Mouse (Mus musculus) stomach, postnatal 0 days (tissue): ENCODE data around the gene Son. TPM values are rescaled to one million over a fixed set of nuclear protein-coding genes. Genes with fewer than 3 reads are reported as not detected.

Experiments
- ATAC-seq: fragments of 200-750 bp; cut with Nextera tagmentation; 2 replicates; pipeline ENCODE4 v1.8.0; 2017; ENCODE audit not compliant: low FRiP score, low TSS enrichment
- DNase-seq: peaks from one replicate; pipeline ENCODE4 v3.0.0-alpha.2; 2016; ENCODE audit warnings: low spot score
- H3K27ac ChIP-seq: fragments of 300-500 bp; sonication (generic); replicated peaks from 2 replicates; pipeline ENCODE4 v1.5.1; 2014; ENCODE audit warnings: mild to moderate bottlenecking, control low read depth
- H3K27me3 ChIP-seq: fragments of 300-500 bp; sonication (generic); 2 replicates; pipeline ENCODE4 v1.6.1; 2014; ENCODE audit warnings: low read length; ENCODE audit not compliant: control insufficient read depth, insufficient read depth
- H3K36me3 ChIP-seq: fragments of 300-500 bp; sonication (generic); 2 replicates; pipeline ENCODE4 v1.6.1; 2014; ENCODE audit warnings: low read length, mixed read lengths; ENCODE audit not compliant: control insufficient read depth, insufficient read depth
- H3K4me1 ChIP-seq: fragments of 300-500 bp; sonication (generic); replicated peaks from 2 replicates; pipeline ENCODE4 v1.6.1; 2014; ENCODE audit warnings: antibody characterized with exemption; ENCODE audit not compliant: control insufficient read depth, insufficient read depth
- H3K4me2 ChIP-seq: fragments of 300-500 bp; sonication (generic); replicated peaks from 2 replicates; pipeline ENCODE4 v1.6.1; 2014; ENCODE audit warnings: low read depth, mild to moderate bottlenecking, control low read depth, moderate library complexity
- H3K4me3 ChIP-seq: fragments of 300-500 bp; sonication (generic); 2 replicates; pipeline ENCODE4 v1.5.1; 2014; ENCODE audit warnings: low read depth, low read length, control low read depth
- H3K9ac ChIP-seq: fragments of 300-500 bp; sonication (generic); 2 replicates; pipeline ENCODE4 v1.6.1; 2014; ENCODE audit warnings: mild to moderate bottlenecking, low read length, control low read depth, mixed read lengths
- H3K9me3 ChIP-seq: fragments of 300-500 bp; sonication (generic); 2 replicates; pipeline ENCODE4 v1.6.1; 2016; ENCODE audit warnings: low read length; ENCODE audit not compliant: control insufficient read depth
- CTCF ChIP-seq: IDR thresholded peaks from 2 replicates; pipeline ENCODE4 v1.5.1; 2016; ENCODE audit warnings: antibody characterized with exemption, low read depth, mild to moderate bottlenecking, moderate library complexity
- EP300 ChIP-seq: optimal IDR thresholded peaks from 2 replicates; pipeline ENCODE3; 2016; ENCODE audit warnings: antibody characterized with exemption
- WGBS: fragments of 180-500 bp; shearing (Covaris S2); extraction: QIAGEN DNeasy Blood & Tissue Kit; methylation state at CpG from one replicate; pipeline ENCODE4 v1.1.7; 2014; 5-methylcytosine and 5-hydroxymethylcytosine counted together
- polyA plus RNA-seq: library from polyadenylated mRNA; unstranded; fragments of >200 nt; fragmentation: Nextera tagmentation; extraction: Ambion mirVana; gene quantifications from 2 replicates; pipeline ENCODE4 v1.2.1, GENCODE M21; 2015

The Son gene
- polyA plus RNA-seq, 1 experiment from 2014 or later: 62.3 TPM

- TF ChIP-seq EP300 (no peak), CTCF (no peak)
- Histone ChIP-seq H3K4me1 (no peaks in the 10 kb centered on the region), H3K9me3 (no peaks in the 10 kb centered on the region), H3K27me3 (no peaks in the 10 kb centered on the region), H3K4me3 (no peak overlapping the region), H3K9ac (no peak overlapping the region), H3K27ac (no peak overlapping the region), H3K36me3 (peaks cover 61% of the 10 kb centered on the region), H3K4me2 (no peak overlapping the region)
- WGBS: 95% methylated on average over 5 of the region's 5 CpGs
- DNase-seq: no peak
- ATAC-seq: no peak
Measured at GRCm38 (mm10) chr16:91658471-91658870, 11.2 kb downstream of the Son start.

GRCm38 (mm10) chr16:91659798-91660197 is 12.5 kb downstream of the Son start:
- TF ChIP-seq EP300: no peak
- TF ChIP-seq CTCF: no peak
- no peaks in the 10 kb centered on the region for H3K27me3 ChIP-seq
- no peak overlapping the region for H3K4me2 ChIP-seq
- WGBS: 96% methylated on average over 20 of the region's 20 CpGs
- no peak overlapping the region for H3K27ac ChIP-seq
- DNase-seq (no peak), ATAC-seq (no peak)
- no peaks in the 10 kb centered on the region for H3K9me3 ChIP-seq
- H3K36me3 ChIP-seq: peaks cover 56% of the 10 kb centered on the region
- no peaks in the 10 kb centered on the region for H3K4me1 ChIP-seq
- no peak overlapping the region for H3K9ac ChIP-seq
- no peak overlapping the region for H3K4me3 ChIP-seq

DNA sequence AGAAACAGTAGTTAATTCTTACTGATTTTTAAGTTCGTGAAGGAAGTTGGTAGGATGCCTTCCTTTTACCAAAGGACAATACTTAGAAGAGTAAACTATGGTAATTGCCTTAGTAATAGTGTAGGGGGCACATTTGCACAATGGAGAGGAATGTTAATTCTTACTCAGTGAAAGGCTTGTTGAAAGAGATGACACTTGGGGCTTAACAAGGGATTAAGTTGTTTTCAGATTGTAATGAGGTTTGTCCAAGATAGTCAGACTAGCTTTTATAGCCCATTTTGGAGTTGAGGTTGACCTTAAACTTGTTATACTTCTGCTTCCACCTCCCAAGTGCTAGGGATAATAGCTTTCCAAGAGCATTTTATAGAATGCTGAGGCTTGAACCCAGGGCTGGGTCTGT is 14.1 kb downstream of the Son start:
- H3K4me2 ChIP-seq: no peak overlapping the region
- H3K9me3 ChIP-seq: no peaks in the 10 kb centered on the region
- WGBS: 66% methylated on average over 1 of the region's 1 CpGs
- H3K27me3 ChIP-seq: no peaks in the 10 kb centered on the region
- no peak overlapping the region for H3K9ac ChIP-seq
- H3K36me3 ChIP-seq: peaks cover 44% of the 10 kb centered on the region
- TF ChIP-seq CTCF (no peak), EP300 (no peak)
- no peaks in the 10 kb centered on the region for H3K4me1 ChIP-seq
- ATAC-seq (no peak), DNase-seq (no peak)
- H3K4me3 ChIP-seq: no peak overlapping the region
- no peak overlapping the region for H3K27ac ChIP-seq

DNA sequence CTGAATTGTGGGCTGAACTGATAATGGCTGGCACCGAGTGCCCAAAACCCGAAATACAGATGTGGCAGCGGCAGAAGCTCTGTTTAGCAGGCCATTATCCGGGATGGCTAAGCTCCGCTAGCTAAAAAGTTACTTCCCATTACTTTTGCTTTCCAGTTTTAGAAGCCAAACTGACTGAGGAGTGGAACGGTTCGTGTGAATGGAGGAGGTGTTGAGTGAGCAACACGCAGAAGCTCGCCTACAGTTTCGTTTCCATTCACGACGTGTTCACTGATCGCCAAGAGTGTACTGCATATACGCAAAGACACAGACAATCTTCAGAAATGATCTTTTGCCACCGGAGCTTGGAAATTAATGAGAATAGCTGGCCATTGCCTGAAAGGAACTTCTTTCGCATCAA is 15.0 kb downstream of the Son start:
- no peak for DNase-seq
- Histone ChIP-seq H3K4me3 (no peak overlapping the region), H3K9ac (no peak overlapping the region), H3K27me3 (no peaks in the 10 kb centered on the region), H3K27ac (no peak overlapping the region), H3K36me3 (peaks cover 38% of the 10 kb centered on the region), H3K4me2 (no peak overlapping the region), H3K4me1 (no peaks in the 10 kb centered on the region), H3K9me3 (no peaks in the 10 kb centered on the region)
- WGBS: 89% methylated on average over 16 of the region's 16 CpGs
- TF ChIP-seq EP300 (no peak), CTCF (no peak)
- no peak for ATAC-seq

DNA sequence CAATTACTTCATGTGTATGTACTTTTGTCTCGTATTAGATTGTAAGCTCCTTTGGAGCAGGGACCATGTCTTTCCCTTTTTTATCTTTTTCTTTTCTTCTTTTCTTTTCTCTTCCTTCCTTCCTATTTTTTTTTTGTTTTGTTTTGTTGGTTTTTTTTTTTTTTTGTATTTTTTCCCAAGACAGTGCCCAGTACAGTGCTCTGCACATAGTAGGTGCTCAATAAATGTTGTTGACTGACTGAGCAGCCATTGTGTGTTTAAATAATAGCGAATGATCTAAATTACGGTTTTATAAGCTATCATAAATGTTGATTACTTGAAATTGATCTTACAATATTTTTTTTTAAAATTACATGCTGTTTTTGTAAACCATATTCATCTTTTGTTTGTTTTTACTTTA is 16.5 kb downstream of the Son start:
- Histone ChIP-seq H3K4me2 (no peak overlapping the region), H3K27ac (no peak overlapping the region), H3K9me3 (no peaks in the 10 kb centered on the region), H3K36me3 (peaks cover 25% of the 10 kb centered on the region), H3K9ac (no peak overlapping the region), H3K4me1 (no peaks in the 10 kb centered on the region), H3K4me3 (no peak overlapping the region), H3K27me3 (no peaks in the 10 kb centered on the region)
- WGBS: 94% methylated on average over 3 of the region's 3 CpGs
- DNase-seq (no peak), ATAC-seq (no peak)
- TF ChIP-seq EP300 (no peak), CTCF (no peak)

DNA sequence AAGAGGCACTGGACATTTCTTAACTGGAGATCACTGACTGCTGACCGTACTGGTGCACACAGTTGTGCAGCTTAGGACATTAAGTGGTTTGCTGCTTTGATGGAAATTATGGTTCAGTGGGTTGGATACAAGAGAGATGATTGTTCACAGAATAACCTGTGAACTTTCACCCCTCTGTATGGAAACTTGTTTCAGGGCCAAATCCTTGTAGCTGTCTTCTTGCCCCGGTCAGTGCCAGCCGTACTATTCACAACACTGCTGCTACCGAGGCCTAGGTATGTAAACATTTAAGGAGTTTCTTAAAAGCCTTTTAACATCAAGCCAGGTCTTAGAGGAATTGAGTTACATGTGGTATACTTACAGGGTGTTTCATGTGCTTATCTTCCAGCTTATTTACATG is 27.2 kb downstream of the Son start:
- Histone ChIP-seq H3K36me3 (peaks cover 32% of the 10 kb centered on the region), H3K4me1 (no peaks in the 10 kb centered on the region), H3K9ac (no peak overlapping the region), H3K9me3 (no peaks in the 10 kb centered on the region), H3K27me3 (no peaks in the 10 kb centered on the region), H3K27ac (no peak overlapping the region), H3K4me3 (no peak overlapping the region), H3K4me2 (no peak overlapping the region)
- DNase-seq (no peak), ATAC-seq (no peak)
- WGBS: 48% methylated on average over 4 of the region's 4 CpGs
- TF ChIP-seq EP300: no peak
